Mouse (Mus musculus) heart, postnatal 0 days (tissue): Measurements from ENCODE around the gene Bdp1. TPM values are rescaled to one million over a fixed set of nuclear protein-coding genes. Genes with fewer than 3 reads are reported as not detected.

ENCODE experiments used
- ATAC-seq: fragments of 200-750 bp; cut with Nextera tagmentation; 2 replicates; pipeline ENCODE4 v1.8.0; 2017; ENCODE audit warnings: low read depth, moderate number of reproducible peaks, moderate library complexity; ENCODE audit not compliant: insufficient read depth
- DNase-seq: peaks from one replicate; pipeline ENCODE4 v3.0.0-alpha.2; 2016; ENCODE audit warnings: low spot score
- H3K27ac ChIP-seq: fragments of 300-500 bp; sonication (generic); 2 replicates; pipeline ENCODE4 v1.5.1; 2014; ENCODE audit warnings: low read depth, mild to moderate bottlenecking
- H3K27me3 ChIP-seq: fragments of 300-500 bp; sonication (generic); 2 replicates; pipeline ENCODE4 v1.6.1; 2014; ENCODE audit warnings: low read length, mixed read lengths; ENCODE audit not compliant: control insufficient read depth, insufficient read depth
- H3K36me3 ChIP-seq: fragments of 300-500 bp; sonication (generic); replicated peaks from 2 replicates; pipeline ENCODE4 v1.6.1; 2014; ENCODE audit warnings: low read length, mixed read lengths; ENCODE audit not compliant: control insufficient read depth, insufficient read depth
- H3K4me1 ChIP-seq: fragments of 300-500 bp; sonication (generic); 2 replicates; pipeline ENCODE4 v1.6.1; 2014; ENCODE audit warnings: antibody characterized with exemption; ENCODE audit not compliant: control insufficient read depth, insufficient read depth
- H3K4me2 ChIP-seq: fragments of 300-500 bp; sonication (generic); 2 replicates; pipeline ENCODE4 v1.6.1; 2014; ENCODE audit warnings: low read depth, mild to moderate bottlenecking, low read length, moderate library complexity
- H3K4me3 ChIP-seq: fragments of 300-500 bp; sonication (generic); 2 replicates; pipeline ENCODE4 v1.5.1; 2014; ENCODE audit warnings: low read depth, low read length
- H3K9ac ChIP-seq: fragments of 300-500 bp; sonication (generic); replicated peaks from 2 replicates; pipeline ENCODE4 v1.6.1; 2014; ENCODE audit warnings: low read depth, low read length, mixed read lengths
- H3K9me3 ChIP-seq: fragments of 300-500 bp; sonication (generic); replicated peaks from 2 replicates; pipeline ENCODE4 v1.6.1; 2016; ENCODE audit warnings: low read length; ENCODE audit not compliant: control insufficient read depth
- CTCF ChIP-seq: IDR thresholded peaks from 2 replicates; pipeline ENCODE4 v1.5.1; 2016; ENCODE audit warnings: antibody characterized with exemption, control low read depth, low read depth
- EP300 ChIP-seq: IDR thresholded peaks from 2 replicates; pipeline ENCODE4 v1.6.1; 2016; ENCODE audit warnings: antibody characterized with exemption, low read depth
- WGBS: fragments of 180-500 bp; shearing (Covaris S2); extraction: QIAGEN DNeasy Blood & Tissue Kit; methylation state at CpG from one replicate; pipeline ENCODE4 v1.1.7; 2014; 5-methylcytosine and 5-hydroxymethylcytosine counted together
- polyA plus RNA-seq: library from polyadenylated mRNA; unstranded; fragments of >200 nt; fragmentation: Nextera tagmentation; extraction: Ambion mirVana; gene quantifications from 2 replicates; pipeline ENCODE4 v1.2.1, GENCODE M21; 2015
- total RNA-seq: library from RNA; depleted of rRNA; stranded (reverse); fragments of >200 nt; gene quantifications from 2 replicates; pipeline ENCODE4 v1.2.3, GENCODE M21; 2014; ENCODE audit warnings: low replicate concordance

The Bdp1 gene
- total and polyA plus RNA-seq, 2 experiments from 2014 or later = 9.5 to 13.2 TPM

- H3K4me1 ChIP-seq = peaks cover 6% of the 10 kb centered on the region; the same call in 1 of the 2 replicates
- TF ChIP-seq CTCF (no peak), EP300 (no peak)
- WGBS = 9% methylated on average over 8 of the region's 8 CpGs
- H3K9ac ChIP-seq = peak overlapping the region; percentile 66; the same call in 1 of the 2 replicates
- H3K4me3 ChIP-seq = peak overlapping the region; percentile 69
- H3K36me3 ChIP-seq = peaks cover 10% of the 10 kb centered on the region
- H3K27me3 ChIP-seq = no peaks in the 10 kb centered on the region
- peak overlapping the region; percentile 87 for H3K4me2 ChIP-seq
- peak; percentile 1; the same call in 1 of the 2 replicates for ATAC-seq
- H3K27ac ChIP-seq = peak overlapping the region; percentile 71
- DNase-seq = no peak
- no peaks in the 10 kb centered on the region for H3K9me3 ChIP-seq
Observed at GRCm38 (mm10) chr13:100015937-100016336, 87.9 kb downstream of the Bdp1 start.

DNA sequence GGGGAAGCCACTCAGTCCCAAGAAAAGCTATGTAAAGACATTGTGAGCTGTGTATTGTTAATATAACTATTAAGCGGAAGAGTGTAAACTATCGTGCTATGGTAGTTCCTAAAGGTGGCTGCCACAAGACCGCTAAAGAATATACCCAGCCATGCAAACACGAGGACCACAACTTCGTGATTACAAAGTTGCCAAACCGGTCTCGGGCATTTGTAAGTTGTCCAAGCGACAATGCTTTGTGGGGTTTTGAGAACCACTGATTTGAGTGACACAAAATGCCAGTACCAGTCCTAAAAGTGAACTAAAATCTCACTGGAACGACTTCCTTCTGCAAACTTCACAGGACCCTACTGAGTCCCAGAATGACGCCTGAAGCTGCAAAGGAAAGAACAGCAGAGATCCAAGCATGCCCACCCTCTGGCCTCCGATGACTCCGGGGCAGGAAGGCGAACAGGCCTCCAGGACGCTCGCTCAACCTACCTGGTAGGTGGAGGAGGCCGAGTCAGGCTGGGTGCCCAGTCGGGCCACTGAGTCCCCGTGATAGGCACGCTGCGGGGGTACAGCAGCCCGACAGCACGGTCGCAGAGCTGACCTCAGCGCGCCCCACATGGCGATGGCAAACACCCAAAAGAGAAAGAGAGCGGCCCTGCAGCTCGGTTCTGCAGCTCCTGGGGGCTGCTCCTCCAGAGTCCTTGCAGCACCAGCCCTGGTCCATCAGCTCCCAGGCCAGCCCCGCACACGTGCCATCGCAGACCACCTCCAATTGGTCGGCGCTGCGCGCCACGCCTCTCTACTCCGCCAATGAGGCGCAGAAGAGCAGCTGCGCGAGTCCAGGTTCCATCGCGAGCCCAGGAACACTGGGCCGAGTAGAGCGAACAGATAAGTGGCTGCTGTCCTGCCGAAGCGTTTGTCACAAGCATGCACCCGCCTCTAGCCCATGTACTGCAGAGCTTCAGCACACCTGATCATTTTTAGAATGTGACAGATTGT lies 88.7 kb downstream of the Bdp1 start, which contains the start of gene Mccc2:
Gene Mccc2 (minus strand): TSS at position 734 of the 990 bp plus-strand sequence.
- no peaks in the 10 kb centered on the region for H3K9me3 ChIP-seq
- 4% methylated on average over 47 of the region's 47 CpGs for WGBS
- H3K4me1 ChIP-seq = peaks cover 6% of the 10 kb centered on the region; the same call in 1 of the 2 replicates
- H3K27ac ChIP-seq = peak within 1 kb of the TSS; percentile 75
- ATAC-seq (peak; percentile 100), DNase-seq (peak; percentile 95)
- peak within 1 kb of the TSS; percentile 66 for H3K9ac ChIP-seq
- H3K4me3 ChIP-seq = peak within 1 kb of the TSS; percentile 69
- no peaks in the 10 kb centered on the region for H3K27me3 ChIP-seq
- H3K36me3 ChIP-seq = peaks cover 6% of the 10 kb centered on the region
- H3K4me2 ChIP-seq = peak within 1 kb of the TSS; percentile 87
- TF ChIP-seq CTCF (no peak), EP300 (no peak)

- no peak for TF ChIP-seq EP300
- no peak for TF ChIP-seq CTCF
- Histone ChIP-seq H3K36me3 (no peaks in the 10 kb centered on the region), H3K9me3 (no peaks in the 10 kb centered on the region), H3K4me3 (no peak overlapping the region), H3K27me3 (no peaks in the 10 kb centered on the region), H3K4me2 (no peak overlapping the region), H3K9ac (no peak overlapping the region), H3K27ac (no peak overlapping the region), H3K4me1 (no peaks in the 10 kb centered on the region)
- WGBS = 84% methylated on average over 12 of the region's 12 CpGs
- DNase-seq = no peak
- ATAC-seq = no peak
Observed at GRCm38 (mm10) chr13:100005911-100006496, 97.9 kb downstream of the Bdp1 start.

DNA sequence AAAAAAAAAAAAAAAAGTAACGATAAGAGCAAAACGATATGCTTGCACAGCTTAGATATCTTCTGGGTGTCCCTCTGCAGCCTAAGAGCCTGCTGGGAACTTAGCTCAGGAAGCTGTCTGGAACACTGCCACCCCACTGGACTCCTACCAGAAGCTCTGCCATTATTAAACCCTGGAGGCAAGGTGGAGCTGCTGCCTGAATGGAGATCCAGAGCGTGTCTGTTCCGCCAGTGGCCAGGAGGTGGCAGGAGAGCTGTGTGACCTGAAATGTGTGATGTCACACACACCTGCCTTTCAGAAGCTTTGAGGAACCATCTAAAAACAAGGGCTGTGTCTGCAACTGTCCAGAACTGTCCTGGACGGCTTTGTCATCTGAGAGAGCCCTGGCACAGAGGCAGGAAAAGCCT lies 102.1 kb downstream of the Bdp1 start:
- no peaks in the 10 kb centered on the region for H3K4me1 ChIP-seq
- H3K36me3 ChIP-seq = no peaks in the 10 kb centered on the region
- TF ChIP-seq EP300 = no peak
- TF ChIP-seq CTCF = peak; percentile 87
- DNase-seq (peak; percentile 88), ATAC-seq (peak; percentile 90)
- H3K27me3 ChIP-seq = no peaks in the 10 kb centered on the region
- no peak overlapping the region for H3K27ac ChIP-seq
- no peak overlapping the region for H3K9ac ChIP-seq
- no peak overlapping the region for H3K4me3 ChIP-seq
- 7% methylated on average over 5 of the region's 5 CpGs for WGBS
- no peak overlapping the region for H3K4me2 ChIP-seq
- no peaks in the 10 kb centered on the region for H3K9me3 ChIP-seq

GRCm38 (mm10) chr13:99999078-99999477 lies 104.8 kb downstream of the Bdp1 start:
- Histone ChIP-seq H3K27ac (no peak overlapping the region), H3K4me3 (no peak overlapping the region), H3K36me3 (no peaks in the 10 kb centered on the region), H3K4me1 (no peaks in the 10 kb centered on the region), H3K9ac (no peak overlapping the region), H3K9me3 (no peaks in the 10 kb centered on the region), H3K4me2 (no peak overlapping the region), H3K27me3 (no peaks in the 10 kb centered on the region)
- no peak for ATAC-seq
- 89% methylated on average over 3 of the region's 3 CpGs for WGBS
- TF ChIP-seq CTCF = no peak
- no peak for TF ChIP-seq EP300
- DNase-seq = no peak
